In the genomic region with DNA sequence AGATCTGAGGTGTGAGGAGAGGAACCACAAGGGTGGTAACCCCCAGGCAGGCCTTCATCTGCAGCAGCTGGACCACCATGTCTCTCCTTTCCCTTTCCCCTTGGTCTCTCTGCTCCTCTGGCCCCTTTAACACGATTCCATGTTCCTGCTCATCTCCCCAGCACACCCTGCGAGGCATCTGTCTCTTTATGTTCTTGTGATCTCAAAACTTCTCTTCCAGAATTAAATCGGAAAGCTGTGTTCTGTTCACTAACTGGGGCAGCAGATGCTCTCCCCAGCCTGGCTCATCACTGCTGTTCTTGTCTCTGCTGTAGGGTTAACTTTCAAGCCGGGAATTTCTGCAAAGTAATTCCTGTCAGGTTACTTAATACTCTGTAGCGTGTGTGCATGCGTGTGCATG, we compare ENCODE assay signal across 24 mouse cellular contexts.
A peak's percentile ranks its signal among the peaks of the same experiment; 100 is the strongest.
DNase-seq lines count a peak whose midpoint lies in the region; ATAC-seq and TF ChIP-seq lines count a peak whose summit lies in the region.
"Had no signal": no experiment of that assay in that cellular context is flagged by ENCODE, and none has a peak within 500 bp of the region (broad histone marks: within the 10 kb centered on the region; RNA-seq: fewer than 3 reads in every experiment).

No protein-coding gene starts in this region.

- intact Hi-C loops in left cerebral cortex, adult 2 months (cut with DNase I), result loop anchor here (2.0 kb wide), 1 partner anchor 38 kb away; no protein-coding TSS in a partner anchor

- no peaks in the 10 kb centered on the region for H3K36me3 ChIP-seq in midbrain, embryonic 16.5 days (ENCODE audit: control insufficient read depth, insufficient read depth, low read length)
- H3K36me3 ChIP-seq: forebrain, embryonic 15.5 days; G1E; heart, embryonic 12.5 days; limb, embryonic 12.5 days; liver, embryonic 12.5 days; stomach, embryonic 15.5 days had no signal

- H3K9ac ChIP-seq in midbrain, embryonic 16.5 days (ENCODE audit: low read depth, low read length), result no peak overlapping the region
- H3K9ac ChIP-seq: forebrain, embryonic 15.5 days; heart, embryonic 12.5 days; hindbrain, embryonic 14.5 days; limb, embryonic 12.5 days; liver, embryonic 12.5 days; stomach, embryonic 15.5 days had no signal

- no peak overlapping the region for H3K4me3 ChIP-seq in left cerebral cortex, adult 2 months
- no peak overlapping the region for H3K4me3 ChIP-seq in midbrain, embryonic 16.5 days (ENCODE audit: low read depth, low read length)
- H3K4me3 ChIP-seq: forebrain, embryonic 15.5 days; heart, embryonic 12.5 days; limb, embryonic 12.5 days; liver, embryonic 12.5 days; megakaryocyte, embryonic 14.5 days; stomach, embryonic 15.5 days had no signal

- no peaks in the 10 kb centered on the region for H3K4me1 ChIP-seq in midbrain, embryonic 16.5 days (ENCODE audit: control insufficient read depth, insufficient read depth, low read length)
- H3K4me1 ChIP-seq: forebrain, embryonic 15.5 days; liver, embryonic 12.5 days; megakaryocyte, embryonic 14.5 days; stomach, embryonic 15.5 days had no signal

- H3K27me3 ChIP-seq in midbrain, embryonic 16.5 days (ENCODE audit: control insufficient read depth, insufficient read depth, low read depth, low read length), result no peaks in the 10 kb centered on the region
- H3K27me3 ChIP-seq: forebrain, embryonic 15.5 days; limb, embryonic 12.5 days; liver, embryonic 12.5 days; stomach, embryonic 15.5 days had no signal

- peak; percentile 81 for ATAC-seq in frontal cortex, adult (ENCODE audit: low TSS enrichment)
- ATAC-seq in midbrain, embryonic 16.5 days, result no peak
- ATAC-seq: activated CD4-positive, CD25-positive, alpha-beta regulatory T cell, adult 4 months; forebrain, embryonic 15.5 days; liver, embryonic 12.5 days had no signal

- peak overlapping the region; percentile 87 for H3K27ac ChIP-seq in left cerebral cortex, adult 2 months
- H3K27ac ChIP-seq in midbrain, embryonic 16.5 days (ENCODE audit: low read length), result no peak overlapping the region
- H3K27ac ChIP-seq: forebrain, embryonic 15.5 days; hindbrain, embryonic 14.5 days; limb, embryonic 12.5 days; liver, embryonic 12.5 days; stomach, embryonic 15.5 days had no signal

- TF ChIP-seq CTCF in left cerebral cortex, adult 2 months (IDR thresholded peaks at IDR 0.05), result no peak

- H3K4me2 ChIP-seq in midbrain, embryonic 16.5 days (ENCODE audit: low read length), result no peak overlapping the region
- H3K4me2 ChIP-seq: forebrain, embryonic 15.5 days; heart, embryonic 12.5 days; hindbrain, embryonic 14.5 days; limb, embryonic 12.5 days; liver, embryonic 12.5 days; stomach, embryonic 15.5 days had no signal

- H3K9me3 ChIP-seq in midbrain, embryonic 16.5 days (replicated peaks; ENCODE audit: control insufficient read depth, low read length, poor library complexity, severe bottlenecking), result no peaks in the 10 kb centered on the region
- H3K9me3 ChIP-seq: forebrain, embryonic 15.5 days; heart, embryonic 12.5 days; limb, embryonic 12.5 days; liver, embryonic 12.5 days; megakaryocyte, embryonic 14.5 days; stomach, embryonic 15.5 days had no signal

- WGBS in midbrain, embryonic 16.5 days, result 79% methylated on average over 6 of the region's 6 CpGs

- DNase-seq in frontal cortex, postnatal 25 days (ENCODE audit: low spot score in 2 of 2), result no peak
- peak; percentile 55 to 76 for DNase-seq in right cerebral cortex, postnatal 10 days (ENCODE audit: low spot score in 2 of 2)
- no peak for DNase-seq in right cerebral cortex, postnatal 25 days
- DNase-seq in left cerebral cortex, adult 2 months (ENCODE audit: extremely low spot score in 1 of 2, low spot score in 2 of 2), result no peak
- no peak for DNase-seq in adrenal gland, postnatal 25 days
- DNase-seq in heart, postnatal 4 days, result no peak
- DNase-seq: adrenal gland, postnatal 36 days; cerebellum, adult 8-10 months; gastrocnemius, postnatal 10 days; heart, adult 11 months; heart, postnatal 14 days; lung, adult 2 months; thymus, adult 2 months had no signal

Comparison
In these comparisons a context has a peak if more than half of its experiments do, and no peak if none do; other contexts are left out.
1. DNase-seq: peak in right cerebral cortex, postnatal 10 days (2 of 2); none in frontal cortex, postnatal 25 days (0 of 2), right cerebral cortex, postnatal 25 days (single experiment), left cerebral cortex, adult 2 months (0 of 2), adrenal gland, postnatal 25 days (single experiment) and heart, postnatal 4 days (single experiment).